ENCODE assay signal across 20 mouse cellular contexts in the genomic region with DNA sequence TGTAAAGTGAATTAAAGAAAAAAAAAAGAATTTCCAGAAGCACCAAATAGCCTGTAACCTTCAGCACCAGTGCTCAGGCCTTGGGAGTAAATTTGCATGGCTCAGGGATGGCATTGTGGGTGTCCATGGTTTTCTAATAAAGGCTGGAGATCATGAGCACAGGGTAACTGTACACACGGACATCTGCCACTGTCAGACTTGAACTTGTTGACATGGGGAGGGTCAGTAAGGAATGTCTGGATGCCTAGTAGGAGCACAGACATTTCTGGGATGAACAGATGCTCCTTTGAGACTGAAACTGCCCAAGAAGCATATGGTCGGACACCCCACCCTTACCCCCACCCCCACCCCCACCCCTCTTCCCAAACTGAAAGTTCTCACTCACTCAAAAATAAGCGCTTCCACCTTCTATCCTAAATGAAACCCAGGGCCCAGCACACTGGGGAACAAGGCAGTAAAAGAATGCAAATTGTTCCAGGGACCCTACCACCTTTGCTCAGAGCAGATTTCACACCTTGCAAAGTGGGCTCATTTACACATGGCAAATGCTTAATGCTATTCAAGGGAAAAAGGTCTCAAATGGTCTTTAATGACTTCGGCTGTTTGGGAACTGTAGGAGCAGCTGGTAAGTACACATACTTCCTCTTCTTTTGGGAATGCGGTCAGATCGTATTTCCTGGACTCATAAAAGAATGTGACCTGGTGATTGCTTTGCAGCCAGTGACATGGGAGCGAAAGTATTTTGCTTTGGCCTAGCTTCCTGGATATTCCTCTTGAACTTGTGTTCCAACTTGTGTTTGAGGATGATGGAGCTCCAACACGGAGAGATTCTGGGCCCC. TPM values are rescaled to one million over a fixed set of nuclear protein-coding genes. Genes with fewer than 3 reads are reported as not detected.
DNase-seq lines count a peak whose midpoint lies in the region; ATAC-seq and TF ChIP-seq lines count a peak whose summit lies in the region.
"Had no signal": no experiment of that assay in that cellular context is flagged by ENCODE, and none has a peak within 500 bp of the region (broad histone marks: within the 10 kb centered on the region; RNA-seq: fewer than 3 reads in every experiment).

No protein-coding gene starts in this region.

- H3K9me3 ChIP-seq in hindbrain, postnatal 0 days (ENCODE audit: low read length) = no peaks in the 10 kb centered on the region
- H3K9me3 ChIP-seq: heart, embryonic 13.5 days; hindbrain, embryonic 13.5 days had no signal

- no peak overlapping the region for H3K4me3 ChIP-seq in kidney, adult 2 months (ENCODE audit: insufficient read depth, low read depth, low read length)
- H3K4me3 ChIP-seq in hindbrain, postnatal 0 days (ENCODE audit: low read length) = no peak overlapping the region
- H3K4me3 ChIP-seq: heart, embryonic 13.5 days; hindbrain, embryonic 13.5 days; left cerebral cortex, adult 2 months; megakaryocyte, embryonic 14.5 days had no signal

- no peak for TF ChIP-seq POLR2A in kidney, adult 2 months (IDR thresholded peaks at IDR 0.05; ENCODE audit: low read depth, low read length)

- H3K4me2 ChIP-seq in hindbrain, postnatal 0 days (ENCODE audit: low read depth, low read length) = no peak overlapping the region
- H3K4me2 ChIP-seq: heart, embryonic 13.5 days; hindbrain, embryonic 13.5 days had no signal

- H3K4me1 ChIP-seq in kidney, adult 2 months (ENCODE audit: control insufficient read depth, insufficient read depth, low read length) = peaks cover 12% of the 10 kb centered on the region
- H3K4me1 ChIP-seq in hindbrain, postnatal 0 days (ENCODE audit: insufficient read depth, low read length) = no peaks in the 10 kb centered on the region
- H3K4me1 ChIP-seq: megakaryocyte, embryonic 14.5 days had no signal

- H3K9ac ChIP-seq in hindbrain, postnatal 0 days (replicated peaks; ENCODE audit: low read length) = no peak overlapping the region
- H3K9ac ChIP-seq: heart, embryonic 13.5 days; hindbrain, embryonic 13.5 days; liver, postnatal 0 days had no signal

- no peak overlapping the region for H3K27ac ChIP-seq in kidney, adult 2 months (ENCODE audit: insufficient read depth, low read depth, low read length)
- no peak overlapping the region for H3K27ac ChIP-seq in hindbrain, postnatal 0 days
- H3K27ac ChIP-seq: heart, embryonic 13.5 days; hindbrain, embryonic 13.5 days; left cerebral cortex, adult 2 months; stomach, postnatal 0 days had no signal

- no peak for TF ChIP-seq CTCF in kidney, adult 2 months (conservative IDR thresholded peaks at IDR 0.05; ENCODE audit: insufficient read depth, insufficient read length, low read depth, low read length)
- TF ChIP-seq CTCF in hindbrain, postnatal 0 days (IDR thresholded peaks at IDR 0.05; ENCODE audit: low read depth) = no peak

- H3K36me3 ChIP-seq in kidney, adult 2 months (ENCODE audit: control insufficient read depth, insufficient read depth, low read length) = no peaks in the 10 kb centered on the region
- no peaks in the 10 kb centered on the region for H3K36me3 ChIP-seq in hindbrain, postnatal 0 days (ENCODE audit: insufficient read depth, low read length)
- H3K36me3 ChIP-seq: heart, embryonic 13.5 days; hindbrain, embryonic 13.5 days had no signal

- WGBS in kidney, adult 2 months = 68% methylated on average over 8 of the region's 8 CpGs
- 81% methylated on average over 8 of the region's 8 CpGs for WGBS in hindbrain, postnatal 0 days

- no peaks in the 10 kb centered on the region for H3K27me3 ChIP-seq in kidney, adult 2 months (replicated peaks; ENCODE audit: control insufficient read depth, insufficient read depth, low read length)
- no peaks in the 10 kb centered on the region for H3K27me3 ChIP-seq in hindbrain, postnatal 0 days (ENCODE audit: insufficient read depth, low read length)
- H3K27me3 ChIP-seq: hindbrain, embryonic 13.5 days had no signal

- peak; percentile 35 for DNase-seq in kidney, adult 2 months
- DNase-seq in kidney, adult 8-10 months = no peak
- DNase-seq in R1 (ENCODE audit: low read depth, low spot score) (peak; percentile 27), liver (no peak)
- DNase-seq in forelimb bud, embryonic 11.5 days (ENCODE audit: low read depth, low spot score) = peak; percentile 76
- peak; percentile 29 for DNase-seq in mesoderm, embryonic 11.5 days (ENCODE audit: low read depth, low spot score)
- no peak for DNase-seq in hindbrain, postnatal 0 days (ENCODE audit: low spot score)
- DNase-seq: adrenal gland, postnatal 10 days; cerebellum, adult 9-11 months; gastrocnemius, postnatal 36 days; kidney, postnatal 25 days; liver, postnatal 0 days had no signal

- no peak for ATAC-seq in hindbrain, postnatal 0 days
- ATAC-seq: activated CD4-positive, CD25-positive, alpha-beta regulatory T cell, adult 4 months; forebrain, embryonic 14.5 days; intestine, embryonic 16.5 days; liver, postnatal 0 days had no signal

RNA-seq across cellular contexts. Expression of gene Mex3b, which starts 32.5 kb away (rescaled TPM):
- 3.7 and 4.7 TPM in 2 replicates for polyA plus RNA-seq in kidney, adult 2 months (2012; rRNA removed)
- 91.3 and 92.0 TPM in 2 replicates for total RNA-seq in hindbrain, postnatal 0 days (2014; rRNA removed)
- 14.1 and 15.8 TPM in 2 replicates for polyA plus RNA-seq in hindbrain, postnatal 0 days (2015; fragmentation: Nextera tagmentation; extraction: Ambion mirVana)

Comparison
In these comparisons a context has a peak if more than half of its experiments do, and no peak if none do; other contexts are left out.
1. DNase-seq: peak in kidney, adult 2 months (single experiment), R1 (single experiment), forelimb bud, embryonic 11.5 days (single experiment) and mesoderm, embryonic 11.5 days (single experiment); none in kidney, adult 8-10 months (0 of 2), hindbrain, postnatal 0 days (single experiment) and liver (single experiment).